Mouse (Mus musculus) CH12F3 (cell line): ENCODE results near the gene Dpp8.
"Not testable (repeated sequence)": the region's sequence is repeated elsewhere in the genome, so short reads cannot be mapped to it uniquely, and the experiment has no call there.

ENCODE experiments used
- in situ Hi-C: fragments of 300-500 bp; cut with MboI; formaldehyde crosslinking; loops from 2 replicates; pipeline ENCODE4 v1.14.3; 2020; ENCODE audit warnings: low sequenced_read_pairs

Gene Dpp8

GRCm38 (mm10) chr9:65032269-65033108 is at the start of gene Dpp8:
TSS of gene Dpp8 (plus strand) at chr9:65032414.
- in situ Hi-C loops = no loop called here

GRCm38 (mm10) chr9:64985037-64985794 is 47.0 kb upstream of the Dpp8 start:
- in situ Hi-C loops = no loop called here

GRCm38 (mm10) chr9:64985807-64986206 is 46.4 kb upstream of the Dpp8 start:
- in situ Hi-C loops = no loop called here

GRCm38 (mm10) chr9:64987651-64988050 is 44.6 kb upstream of the Dpp8 start:
- in situ Hi-C loops = no loop called here

- in situ Hi-C loops = no loop called here
Observed at GRCm38 (mm10) chr9:64988443-64988842, 43.8 kb upstream of the Dpp8 start.

GRCm38 (mm10) chr9:64990291-64990690 is 41.9 kb upstream of the Dpp8 start:
- in situ Hi-C loops = no loop called here

GRCm38 (mm10) chr9:64995464-64995863 is 36.8 kb upstream of the Dpp8 start:
- in situ Hi-C loops = not testable (repeated sequence)

- in situ Hi-C loops = no loop called here
Observed at GRCm38 (mm10) chr9:65001481-65001880, 30.7 kb upstream of the Dpp8 start.

GRCm38 (mm10) chr9:65005737-65006136 is 26.5 kb upstream of the Dpp8 start:
- in situ Hi-C loops = no loop called here

GRCm38 (mm10) chr9:65010632-65011031 is 21.6 kb upstream of the Dpp8 start:
- in situ Hi-C loops = no loop called here

GRCm38 (mm10) chr9:65011304-65011703 is 20.9 kb upstream of the Dpp8 start:
- in situ Hi-C loops = no loop called here

- in situ Hi-C loops = no loop called here
Observed at GRCm38 (mm10) chr9:65015461-65016222, 16.6 kb upstream of the Dpp8 start.

GRCm38 (mm10) chr9:65016241-65016977 is 15.8 kb upstream of the Dpp8 start:
- in situ Hi-C loops = no loop called here

- in situ Hi-C loops = no loop called here
Observed at GRCm38 (mm10) chr9:65016978-65017827, 15.0 kb upstream of the Dpp8 start.

- in situ Hi-C loops = no loop called here
Observed at GRCm38 (mm10) chr9:65017896-65018295, 14.3 kb upstream of the Dpp8 start.

- in situ Hi-C loops = no loop called here
Observed at GRCm38 (mm10) chr9:65018588-65019121, 13.6 kb upstream of the Dpp8 start.

- in situ Hi-C loops = no loop called here
Observed at GRCm38 (mm10) chr9:65019146-65019545, 13.1 kb upstream of the Dpp8 start.

- in situ Hi-C loops = no loop called here
Observed at GRCm38 (mm10) chr9:65020128-65020527, 12.1 kb upstream of the Dpp8 start.
